Mouse (Mus musculus) lung, postnatal 0 days (tissue): Measurements from ENCODE around the gene Zfp568.

Experiments used
- CTCF ChIP-seq: IDR thresholded peaks from 2 replicates; pipeline ENCODE4 v1.5.1; 2016; ENCODE audit warnings: antibody characterized with exemption, mild to moderate bottlenecking
- EP300 ChIP-seq: IDR thresholded peaks from 2 replicates; pipeline ENCODE4 v1.6.1; 2016; ENCODE audit warnings: antibody characterized with exemption, mild to moderate bottlenecking, control low read depth

- no peak for TF ChIP-seq EP300
- no peak for TF ChIP-seq CTCF
These were observed 40.0 kb downstream of the Zfp568 start for GRCm38 (mm10) chr7:30023800-30024199.
